Mouse (Mus musculus) kidney, embryonic 14.5 days (tissue): Measurements from ENCODE around the gene Aqp9. TPM values are rescaled to one million over a fixed set of nuclear protein-coding genes. Genes with fewer than 3 reads are reported as not detected.

ENCODE experiments used
- ATAC-seq: fragments of 200-750 bp; cut with Nextera tagmentation; 2 replicates; pipeline ENCODE4 v1.8.0; 2017; ENCODE audit warnings: moderate number of reproducible peaks, mild to moderate bottlenecking, moderate TSS enrichment, moderate library complexity; ENCODE audit not compliant: low FRiP score, low TSS enrichment
- H3K27ac ChIP-seq: fragments of 300-500 bp; sonication (generic); 2 replicates; pipeline ENCODE4 v1.5.1; 2014; ENCODE audit warnings: low read depth, mild to moderate bottlenecking, low read length, moderate library complexity, mixed read lengths
- H3K27me3 ChIP-seq: fragments of 300-500 bp; sonication (generic); 2 replicates; pipeline ENCODE4 v1.6.1; 2014; ENCODE audit warnings: mild to moderate bottlenecking, low read length; ENCODE audit not compliant: control insufficient read depth, insufficient read depth
- H3K36me3 ChIP-seq: fragments of 300-500 bp; sonication (generic); 2 replicates; pipeline ENCODE4 v1.6.1; 2014; ENCODE audit warnings: low read length, mixed read lengths; ENCODE audit not compliant: control insufficient read depth, insufficient read depth
- H3K4me1 ChIP-seq: fragments of 300-500 bp; sonication (generic); 2 replicates; pipeline ENCODE4 v1.6.1; 2014; ENCODE audit warnings: low read length, mixed read lengths; ENCODE audit not compliant: control insufficient read depth, insufficient read depth
- H3K4me2 ChIP-seq: fragments of 300-500 bp; sonication (generic); replicated peaks from 2 replicates; pipeline ENCODE4 v1.6.1; 2014; ENCODE audit warnings: low read depth, mild to moderate bottlenecking, low read length
- H3K4me3 ChIP-seq: fragments of 300-500 bp; sonication (generic); 2 replicates; pipeline ENCODE4 v1.5.1; 2014; ENCODE audit warnings: mild to moderate bottlenecking, low read length
- H3K9ac ChIP-seq: fragments of 300-500 bp; sonication (generic); 2 replicates; pipeline ENCODE4 v1.6.1; 2014; ENCODE audit warnings: low read depth, mild to moderate bottlenecking, low read length, moderate library complexity
- H3K9me3 ChIP-seq: fragments of 300-500 bp; sonication (generic); 2 replicates; pipeline ENCODE4 v1.6.1; 2016; ENCODE audit warnings: low read length; ENCODE audit not compliant: control insufficient read depth
- WGBS: fragments of 180-500 bp; shearing (Covaris S2); extraction: QIAGEN DNeasy Blood & Tissue Kit; methylation state at CpG from one replicate; pipeline ENCODE4 v1.1.7; 2014; 5-methylcytosine and 5-hydroxymethylcytosine counted together
- polyA plus RNA-seq: library from polyadenylated mRNA; unstranded; fragments of >200 nt; fragmentation: Nextera tagmentation; extraction: Ambion mirVana; gene quantifications from 2 replicates; pipeline ENCODE4 v1.2.1, GENCODE M21; 2014

Gene Aqp9
- polyA plus RNA-seq, 1 experiment from 2014 or later: 0.27 TPM

DNA sequence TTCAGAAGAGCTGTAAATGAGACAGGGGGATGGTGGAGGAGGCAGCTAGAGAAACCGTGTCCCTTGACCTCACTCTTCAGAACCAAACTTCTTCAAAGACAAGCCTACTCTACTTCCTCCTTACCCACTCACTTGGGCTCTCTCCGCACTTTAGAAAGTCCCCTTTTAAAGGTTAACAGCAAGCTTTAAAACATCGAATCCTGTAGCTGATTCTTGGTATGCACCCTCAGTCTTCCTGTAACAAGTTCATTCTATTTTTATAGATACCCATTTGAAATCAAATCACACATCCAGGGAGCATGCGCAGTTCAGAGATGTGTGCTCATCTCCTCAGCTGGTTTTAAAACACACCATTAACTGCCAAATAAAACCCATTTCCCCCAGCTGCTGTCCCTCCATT is 33.8 kb upstream of the Aqp9 start:
- Histone ChIP-seq H3K27me3 (no peaks in the 10 kb centered on the region), H3K9me3 (no peaks in the 10 kb centered on the region), H3K9ac (no peak overlapping the region), H3K4me2 (no peak overlapping the region), H3K27ac (no peak overlapping the region), H3K4me3 (no peak overlapping the region), H3K36me3 (no peaks in the 10 kb centered on the region), H3K4me1 (no peaks in the 10 kb centered on the region)
- 68% methylated on average over 4 of the region's 4 CpGs for WGBS
- ATAC-seq: no peak

DNA sequence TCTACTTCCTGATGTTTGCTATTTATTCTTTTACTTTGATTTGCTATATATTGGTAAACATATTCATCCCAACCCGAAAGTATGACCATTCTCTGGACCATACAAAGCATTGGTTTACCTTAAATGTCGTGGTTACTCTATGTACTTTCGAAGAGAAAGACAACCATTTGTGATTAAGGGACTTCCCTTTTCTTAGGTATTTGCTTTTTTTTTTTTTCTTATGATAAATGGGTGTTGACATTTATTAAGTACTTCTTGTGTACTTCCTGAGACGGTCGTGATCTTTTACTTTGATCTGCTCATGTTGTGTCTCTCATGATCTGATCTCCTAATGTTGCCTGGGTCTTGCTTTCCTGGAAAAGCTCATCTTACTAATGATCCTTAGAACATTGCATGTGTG is 30.3 kb upstream of the Aqp9 start:
- 84% methylated on average over 5 of the region's 5 CpGs for WGBS

DNA sequence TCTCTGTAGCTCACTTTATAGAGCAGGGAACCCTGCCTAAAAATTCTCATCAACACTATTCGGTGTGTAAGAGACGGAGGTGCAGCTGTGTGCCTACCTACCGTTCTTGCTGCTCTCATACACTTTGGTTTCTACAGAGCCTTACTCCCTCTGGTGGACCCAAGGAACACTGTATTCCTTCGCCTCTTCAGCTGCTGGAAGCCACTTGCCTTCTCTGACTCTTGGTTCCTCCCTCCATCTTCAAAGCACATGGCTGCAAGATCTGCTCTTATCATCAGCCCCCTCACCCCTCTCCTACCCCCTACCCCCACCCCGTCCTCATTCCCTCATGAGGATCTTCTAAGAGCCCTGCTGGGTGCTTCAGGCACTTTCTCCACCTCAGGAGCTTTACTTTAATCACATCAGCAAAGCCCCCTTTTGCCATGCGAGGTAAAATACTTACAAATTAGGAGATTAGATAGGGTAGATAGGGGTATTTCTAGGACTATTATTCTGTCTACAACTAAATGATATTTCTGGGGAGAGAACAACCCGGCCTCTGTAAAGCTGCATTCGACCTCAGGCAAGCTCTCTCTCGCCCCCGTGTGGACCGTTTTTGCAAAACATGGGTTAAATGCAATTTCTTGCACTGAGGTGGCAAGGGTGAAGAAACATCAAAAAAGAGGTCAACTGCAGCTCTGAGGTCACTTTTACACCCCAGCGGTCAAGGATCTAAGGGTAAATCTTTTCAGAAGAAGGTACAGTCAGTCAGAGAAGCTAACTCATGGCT is 20.3 kb upstream of the Aqp9 start:
- 0 out of 2 replicates have a peak overlapping the region, but pooled peaks have one; percentile 5 for H3K4me3 ChIP-seq
- H3K36me3 ChIP-seq: no peaks in the 10 kb centered on the region
- 9% methylated on average over 12 of the region's 12 CpGs for WGBS
- H3K4me2 ChIP-seq: peak overlapping the region; percentile 30
- peak; percentile 71 for ATAC-seq
- 0 out of 2 replicates have a peak, but pooled peaks cover 4% of the 10 kb centered on the region for H3K4me1 ChIP-seq
- no peak overlapping the region for H3K27ac ChIP-seq
- no peaks in the 10 kb centered on the region for H3K9me3 ChIP-seq
- no peaks in the 10 kb centered on the region for H3K27me3 ChIP-seq
- 0 out of 2 replicates have a peak overlapping the region, but pooled peaks have one; percentile 5 for H3K9ac ChIP-seq

More for the DNA sequence above, 30.3 kb upstream of the Aqp9 start:
- no peaks in the 10 kb centered on the region for H3K27me3 ChIP-seq
- no peak overlapping the region for H3K4me2 ChIP-seq
- H3K36me3 ChIP-seq: no peaks in the 10 kb centered on the region
- no peaks in the 10 kb centered on the region for H3K9me3 ChIP-seq
- ATAC-seq: no peak
- H3K4me1 ChIP-seq: no peaks in the 10 kb centered on the region
- H3K9ac ChIP-seq: no peak overlapping the region
- H3K27ac ChIP-seq: no peak overlapping the region
- H3K4me3 ChIP-seq: no peak overlapping the region

DNA sequence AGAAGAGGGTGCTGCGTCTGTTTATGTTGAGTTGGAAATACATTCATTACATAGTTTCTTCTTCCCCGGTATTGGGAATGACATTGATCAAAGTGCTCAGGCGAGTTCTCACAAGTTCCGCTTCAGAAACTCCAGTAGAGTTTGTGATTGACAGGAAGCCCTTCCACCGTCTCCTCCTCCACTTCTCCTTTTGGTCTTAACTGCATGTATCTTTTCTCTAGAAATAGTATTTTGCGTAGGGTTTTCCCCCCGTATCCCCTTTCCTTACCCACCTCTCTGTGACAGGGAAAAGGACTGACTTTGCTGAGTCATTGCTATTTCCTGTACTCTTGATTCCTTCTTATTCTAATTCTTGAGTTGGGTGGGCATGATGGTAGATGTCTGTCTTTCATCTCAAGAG is 18.9 kb upstream of the Aqp9 start:
- 0 out of 2 replicates have a peak, but pooled peaks cover 4% of the 10 kb centered on the region for H3K4me1 ChIP-seq
- H3K9ac ChIP-seq: no peak overlapping the region
- no peak for ATAC-seq
- 81% methylated on average over 7 of the region's 7 CpGs for WGBS
- no peaks in the 10 kb centered on the region for H3K27me3 ChIP-seq
- no peaks in the 10 kb centered on the region; the same call in 1 of the 2 replicates for H3K9me3 ChIP-seq
- no peak overlapping the region for H3K27ac ChIP-seq
- no peak overlapping the region for H3K4me2 ChIP-seq
- H3K4me3 ChIP-seq: no peak overlapping the region
- H3K36me3 ChIP-seq: no peaks in the 10 kb centered on the region

DNA sequence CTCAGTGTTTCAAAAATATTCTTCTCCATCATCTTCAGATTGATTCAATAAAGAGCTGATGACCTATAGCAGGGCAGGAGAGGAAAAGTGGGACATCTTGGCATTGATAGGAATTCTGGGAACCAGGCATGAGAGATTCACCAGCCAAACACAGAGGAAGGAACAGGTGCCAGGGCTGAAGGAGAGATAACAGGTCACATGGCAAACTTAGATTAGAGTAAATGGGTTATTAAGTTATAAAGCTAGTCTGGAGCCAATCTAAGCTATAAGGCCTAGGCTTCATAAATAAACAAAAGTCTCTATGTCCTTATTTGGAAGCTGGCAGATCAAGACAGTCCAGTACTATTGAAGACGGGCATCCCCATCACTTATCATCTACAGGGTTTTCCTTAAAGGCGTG is 17.3 kb upstream of the Aqp9 start:
- H3K27me3 ChIP-seq: no peaks in the 10 kb centered on the region
- 97% methylated on average over 2 of the region's 2 CpGs for WGBS
- H3K4me3 ChIP-seq: no peak overlapping the region
- H3K4me1 ChIP-seq: 0 out of 2 replicates have a peak, but pooled peaks cover 4% of the 10 kb centered on the region
- no peak overlapping the region for H3K4me2 ChIP-seq
- no peak overlapping the region for H3K9ac ChIP-seq
- ATAC-seq: no peak
- H3K9me3 ChIP-seq: no peaks in the 10 kb centered on the region; the same call in 1 of the 2 replicates
- no peaks in the 10 kb centered on the region for H3K36me3 ChIP-seq
- H3K27ac ChIP-seq: no peak overlapping the region

DNA sequence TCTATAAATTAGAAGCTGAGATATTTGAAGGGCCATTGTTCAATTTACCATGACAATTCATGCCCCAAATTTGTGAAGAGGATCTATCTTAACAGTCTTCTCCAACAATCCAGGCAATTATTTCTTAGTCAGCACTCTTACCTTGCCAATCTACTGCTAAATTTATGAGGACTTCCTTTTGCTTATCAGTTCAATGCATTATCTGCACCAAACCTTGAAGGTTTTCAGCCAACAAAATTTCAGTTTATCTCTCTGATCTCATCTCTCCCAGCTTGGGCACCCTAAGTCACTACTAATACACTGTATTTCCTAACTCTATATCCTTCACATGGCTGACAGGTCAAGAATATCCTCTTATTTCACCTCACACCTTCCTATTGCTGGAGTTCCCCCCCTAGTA is 16.8 kb upstream of the Aqp9 start:
- H3K9ac ChIP-seq: no peak overlapping the region

DNA sequence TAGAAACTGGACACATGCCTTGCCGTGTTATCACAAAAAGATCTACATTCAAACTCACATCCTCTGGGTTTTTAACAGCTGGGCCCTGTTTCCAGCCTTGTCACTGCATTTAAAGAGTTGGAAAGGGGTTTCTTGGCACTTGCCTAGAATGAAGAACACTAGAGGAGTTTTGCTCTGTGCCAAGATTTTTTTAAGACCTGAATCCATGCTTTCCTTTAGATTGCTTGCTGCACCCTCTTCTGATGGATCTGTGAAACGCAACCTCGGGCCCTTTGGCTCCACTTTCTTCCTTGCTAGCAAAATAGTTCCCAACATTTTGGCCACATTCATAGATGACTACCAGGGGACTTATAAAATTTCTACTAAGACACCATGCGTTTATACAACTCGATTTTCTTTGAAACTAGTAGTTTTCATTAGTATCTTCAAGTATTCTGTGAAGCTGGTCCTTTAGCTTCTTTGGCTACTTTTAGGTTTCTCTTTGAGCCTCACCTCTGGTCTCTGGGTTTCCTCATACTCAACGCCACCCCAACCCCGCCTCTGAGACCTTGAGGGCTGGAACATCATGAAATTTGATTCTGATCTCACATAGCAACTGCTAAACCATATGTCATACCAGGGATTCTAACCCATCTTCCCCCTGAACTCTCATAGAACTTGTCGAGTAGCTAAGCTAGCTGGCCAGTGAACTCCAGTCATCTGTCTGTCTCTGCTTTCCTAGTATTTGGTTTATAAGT is 11.7 kb upstream of the Aqp9 start:
- no peak overlapping the region for H3K27ac ChIP-seq
- ATAC-seq: no peak
- 71% methylated on average over 8 of the region's 8 CpGs for WGBS
- no peak overlapping the region for H3K9ac ChIP-seq
- no peak overlapping the region for H3K4me3 ChIP-seq
- no peak overlapping the region for H3K4me2 ChIP-seq
- no peaks in the 10 kb centered on the region; the same call in 1 of the 2 replicates for H3K9me3 ChIP-seq
- no peaks in the 10 kb centered on the region for H3K4me1 ChIP-seq
- no peaks in the 10 kb centered on the region for H3K36me3 ChIP-seq
- H3K27me3 ChIP-seq: no peaks in the 10 kb centered on the region

More for the DNA sequence above, 16.8 kb upstream of the Aqp9 start:
- Histone ChIP-seq H3K27me3 (no peaks in the 10 kb centered on the region), H3K4me1 (0 out of 2 replicates have a peak, but pooled peaks cover 4% of the 10 kb centered on the region), H3K4me2 (no peak overlapping the region), H3K4me3 (no peak overlapping the region), H3K36me3 (no peaks in the 10 kb centered on the region), H3K9me3 (no peaks in the 10 kb centered on the region; the same call in 1 of the 2 replicates), H3K27ac (no peak overlapping the region)
- no peak for ATAC-seq

DNA sequence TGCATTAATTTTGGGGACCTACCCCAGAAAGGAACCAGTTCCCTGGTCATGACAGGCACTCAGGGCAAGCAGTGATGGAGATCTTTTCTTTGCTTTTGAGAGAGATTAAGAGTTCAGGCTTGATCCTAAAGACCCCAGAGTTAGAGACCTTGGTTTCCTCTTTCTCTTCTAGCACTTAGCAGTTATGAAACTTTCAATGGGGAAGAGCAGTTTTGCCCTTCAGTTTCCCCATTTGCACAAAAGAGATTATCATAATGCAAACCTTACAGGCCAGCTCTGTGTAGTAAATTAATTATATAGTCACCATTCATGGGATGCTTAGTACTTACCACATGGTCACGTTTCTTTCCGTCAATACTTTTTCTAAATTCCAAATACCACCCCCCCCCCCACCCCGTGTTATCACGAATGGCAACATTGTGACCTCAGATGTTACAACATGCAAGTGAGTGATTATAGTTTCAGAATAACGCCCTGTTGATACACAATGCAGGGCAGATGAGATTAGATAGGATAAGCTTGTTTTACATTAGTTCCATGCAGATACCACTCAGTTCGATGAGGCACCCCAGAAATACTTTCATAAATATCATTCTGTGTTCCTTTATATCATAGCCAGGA is 10.9 kb upstream of the Aqp9 start:
- no peak overlapping the region for H3K27ac ChIP-seq
- H3K9me3 ChIP-seq: no peaks in the 10 kb centered on the region; the same call in 1 of the 2 replicates
- H3K36me3 ChIP-seq: no peaks in the 10 kb centered on the region
- H3K9ac ChIP-seq: no peak overlapping the region
- WGBS: 79% methylated on average over 6 of the region's 6 CpGs
- no peaks in the 10 kb centered on the region; the same call in 1 of the 2 replicates for H3K4me1 ChIP-seq
- H3K27me3 ChIP-seq: no peaks in the 10 kb centered on the region
- no peak overlapping the region for H3K4me2 ChIP-seq
- no peak overlapping the region for H3K4me3 ChIP-seq
- no peak for ATAC-seq
